Mouse (Mus musculus): Measurements from ENCODE around the gene Catsperz.
"Not testable (repeated sequence)": the region's sequence is repeated elsewhere in the genome, so short reads cannot be mapped to it uniquely, and the experiment has no call there.

The Catsperz gene

DNA sequence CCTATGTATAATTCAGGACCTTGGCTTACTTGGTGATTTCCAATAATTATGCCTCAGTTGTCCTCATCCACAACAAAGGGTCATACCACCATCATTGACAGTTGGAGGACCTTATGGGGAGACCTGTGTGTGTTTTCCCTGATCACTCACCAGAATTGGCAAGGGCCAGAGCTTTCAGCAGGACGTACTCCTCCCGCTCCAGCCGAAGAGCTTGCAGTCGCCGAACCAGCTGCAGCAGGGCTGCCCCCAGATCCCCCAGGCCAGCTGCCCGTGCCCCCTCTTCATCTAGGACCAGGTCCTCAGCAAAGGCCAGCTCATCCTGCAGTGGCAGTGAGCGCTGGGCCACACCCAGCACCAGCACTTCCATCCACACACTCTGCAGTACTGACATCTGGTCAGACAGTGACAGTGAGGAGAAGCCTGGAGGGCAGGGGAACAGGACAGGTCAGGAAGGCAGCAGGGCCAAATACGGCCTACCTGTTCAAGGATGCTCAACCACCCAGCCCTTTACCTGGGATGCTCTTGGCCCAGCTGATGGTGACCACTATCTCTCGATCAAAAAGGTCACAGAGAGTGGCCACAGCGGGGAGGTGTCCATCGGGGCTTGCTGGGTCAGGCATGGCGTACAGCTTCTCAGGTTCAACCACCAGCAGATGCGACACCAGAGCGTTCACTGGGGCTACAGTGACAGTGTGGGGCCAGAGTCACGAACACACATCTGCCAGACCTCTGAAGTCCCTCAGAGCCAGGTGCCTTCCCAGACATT is 12.8 kb downstream of the Catsperz start:
- in situ Hi-C loops (cut with MboI; ENCODE audit: low pct_unique_long_range_greater_than_20kb in 1 of 2, low sequenced_read_pairs in 2 of 2, unreplicated experiment in 1 of 2) = no loop called here

- in situ Hi-C loops (cut with MboI; ENCODE audit: low pct_unique_long_range_greater_than_20kb in 1 of 2, low sequenced_read_pairs in 2 of 2, unreplicated experiment in 1 of 2) = no loop called here
Observed at GRCm38 (mm10) chr19:6911101-6912074, 13.8 kb downstream of the Catsperz start.

- in situ Hi-C loops (cut with MboI; ENCODE audit: low pct_unique_long_range_greater_than_20kb in 1 of 2, low sequenced_read_pairs in 2 of 2, unreplicated experiment in 1 of 2) = not testable (repeated sequence)
Observed at GRCm38 (mm10) chr19:6910306-6910705, 14.9 kb downstream of the Catsperz start.

GRCm38 (mm10) chr19:6909507-6910289 is 15.5 kb downstream of the Catsperz start, which contains the start of the genes Trmt112 and Prdx5:
Trmt112 (plus strand) TSS chr19:6909698.
Prdx5 (minus strand) TSS chr19:6910106.
- in situ Hi-C loops (cut with MboI; ENCODE audit: low pct_unique_long_range_greater_than_20kb in 1 of 2, low sequenced_read_pairs in 2 of 2, unreplicated experiment in 1 of 2) = no loop called here

GRCm38 (mm10) chr19:6909021-6909420 is 16.2 kb downstream of the Catsperz start:
- in situ Hi-C loops (cut with MboI; ENCODE audit: low pct_unique_long_range_greater_than_20kb in 1 of 2, low sequenced_read_pairs in 2 of 2, unreplicated experiment in 1 of 2) = no loop called here

GRCm38 (mm10) chr19:6907811-6908540 is 17.2 kb downstream of the Catsperz start:
- in situ Hi-C loops (cut with MboI; ENCODE audit: low pct_unique_long_range_greater_than_20kb in 1 of 2, low sequenced_read_pairs in 2 of 2, unreplicated experiment in 1 of 2) = no loop called here

DNA sequence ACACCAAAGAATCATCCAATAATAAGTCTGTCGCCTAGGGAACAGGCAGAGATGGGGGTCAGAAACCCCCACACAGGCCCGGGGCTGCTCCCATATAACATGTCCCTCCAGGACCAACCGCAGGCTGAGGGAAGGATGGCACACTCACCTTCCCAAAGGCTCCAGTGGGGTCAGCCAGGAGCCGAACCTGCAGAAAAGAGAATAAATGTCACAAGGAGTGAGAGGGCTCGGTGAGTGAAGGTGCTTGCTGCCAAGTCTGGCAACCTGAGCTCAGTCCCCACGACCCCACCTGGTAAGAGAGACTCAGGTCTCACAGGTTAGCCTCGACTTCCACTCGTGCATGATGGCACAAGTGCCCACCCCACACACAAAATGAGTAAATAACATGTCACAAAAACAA is 18.1 kb downstream of the Catsperz start:
- in situ Hi-C loops (cut with MboI; ENCODE audit: low pct_unique_long_range_greater_than_20kb in 1 of 2, low sequenced_read_pairs in 2 of 2, unreplicated experiment in 1 of 2) = no loop called here

DNA sequence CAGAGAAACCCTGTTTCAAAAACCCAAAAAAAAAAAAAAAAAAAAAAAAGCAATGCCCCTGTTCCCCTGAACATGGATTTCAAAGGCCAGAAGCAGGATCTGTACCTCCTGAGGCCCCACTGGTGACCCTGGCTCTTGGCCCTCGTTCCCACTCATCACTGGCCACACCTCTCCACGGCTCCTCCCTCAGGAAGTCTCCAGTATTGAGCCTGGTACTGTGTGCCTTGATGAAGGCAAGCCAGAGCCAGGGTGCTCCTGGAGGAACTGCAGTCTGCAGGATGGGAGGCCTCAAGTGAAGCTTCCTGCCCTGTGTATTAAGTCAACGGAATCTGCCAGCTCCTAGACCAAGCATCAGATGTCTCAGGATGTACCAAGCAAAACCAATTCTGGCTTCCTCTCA is 19.0 kb downstream of the Catsperz start:
- in situ Hi-C loops (cut with MboI; ENCODE audit: low pct_unique_long_range_greater_than_20kb in 1 of 2, low sequenced_read_pairs in 2 of 2, unreplicated experiment in 1 of 2) = no loop called here

DNA sequence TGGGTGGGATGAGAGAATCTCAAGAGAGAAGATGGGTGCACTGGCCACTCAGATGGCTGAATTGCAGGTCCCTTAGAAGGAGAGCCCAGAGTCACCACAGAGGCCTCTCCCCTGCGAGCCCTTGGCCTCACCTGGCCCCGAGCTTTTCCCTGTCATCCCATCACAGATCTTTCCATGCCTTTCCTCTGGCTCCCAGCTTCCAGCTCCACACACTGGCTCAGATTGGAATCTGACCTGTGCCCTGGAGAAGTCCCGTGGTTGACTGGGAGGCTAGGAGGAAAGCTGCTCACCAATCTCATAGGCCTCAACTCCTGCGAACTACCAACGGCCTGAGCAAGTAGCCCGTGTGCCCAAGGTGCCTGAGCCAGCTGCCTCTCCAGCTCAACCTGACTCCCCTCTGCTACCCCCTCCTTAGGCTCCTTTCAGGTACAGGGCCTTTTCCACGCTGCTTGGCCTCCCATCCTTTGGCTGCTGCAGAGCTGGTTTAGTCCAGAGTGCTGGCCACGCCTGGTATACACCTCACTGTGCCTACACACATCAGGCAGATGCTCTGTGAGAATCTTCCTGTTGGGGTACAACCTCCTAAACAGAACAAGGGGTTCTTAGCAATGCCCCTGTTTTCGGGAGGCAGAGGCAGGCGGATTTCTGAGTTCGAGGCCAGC is 19.6 kb downstream of the Catsperz start:
- in situ Hi-C loops (cut with MboI; ENCODE audit: low pct_unique_long_range_greater_than_20kb in 1 of 2, low sequenced_read_pairs in 2 of 2, unreplicated experiment in 1 of 2) = no loop called here

GRCm38 (mm10) chr19:6904846-6905245 is 20.3 kb downstream of the Catsperz start:
- in situ Hi-C loops (cut with MboI; ENCODE audit: low pct_unique_long_range_greater_than_20kb in 1 of 2, low sequenced_read_pairs in 2 of 2, unreplicated experiment in 1 of 2) = no loop called here

DNA sequence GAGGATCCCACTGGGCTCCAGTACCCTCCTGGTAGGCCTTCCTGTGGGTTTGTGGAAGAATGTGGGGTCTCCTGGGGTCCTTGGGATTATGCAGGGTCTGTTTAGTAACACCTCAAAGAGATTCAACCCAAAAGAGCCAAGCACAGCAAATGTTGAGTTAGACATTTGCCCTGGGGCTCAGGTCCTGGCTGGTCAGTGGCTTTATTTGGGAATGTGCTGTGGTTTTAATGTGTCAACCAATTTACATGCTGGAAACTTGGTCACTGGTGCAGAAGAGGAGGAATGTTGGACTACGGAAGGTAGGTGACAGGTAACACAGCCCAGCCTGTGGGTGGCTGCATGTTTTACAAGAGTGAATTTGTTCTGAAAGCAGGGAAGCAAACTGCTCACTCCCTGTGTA is 22.1 kb downstream of the Catsperz start:
- in situ Hi-C loops (cut with MboI; ENCODE audit: low pct_unique_long_range_greater_than_20kb in 1 of 2, low sequenced_read_pairs in 2 of 2, unreplicated experiment in 1 of 2) = no loop called here

DNA sequence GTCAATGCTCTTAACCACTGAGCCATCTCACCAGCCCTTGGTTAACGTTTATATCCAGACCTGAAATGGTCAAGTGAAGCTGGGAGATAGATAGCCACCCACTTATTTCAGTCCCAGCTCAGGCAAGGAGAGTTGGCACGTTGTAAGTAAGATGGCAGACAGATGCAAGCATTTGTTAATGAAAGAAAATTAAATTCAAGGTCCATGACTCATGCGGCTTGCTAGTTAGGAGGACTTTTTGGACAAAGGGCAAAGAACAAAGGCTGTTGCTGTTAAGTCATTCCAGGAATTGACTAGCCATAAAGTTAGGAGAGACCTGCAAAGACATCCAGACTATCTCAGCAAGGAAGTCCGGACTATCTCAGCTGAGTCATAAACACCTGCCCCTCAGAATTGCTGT is 25.5 kb downstream of the Catsperz start:
- in situ Hi-C loops (cut with MboI; ENCODE audit: low pct_unique_long_range_greater_than_20kb in 1 of 2, low sequenced_read_pairs in 2 of 2, unreplicated experiment in 1 of 2) = no loop called here

DNA sequence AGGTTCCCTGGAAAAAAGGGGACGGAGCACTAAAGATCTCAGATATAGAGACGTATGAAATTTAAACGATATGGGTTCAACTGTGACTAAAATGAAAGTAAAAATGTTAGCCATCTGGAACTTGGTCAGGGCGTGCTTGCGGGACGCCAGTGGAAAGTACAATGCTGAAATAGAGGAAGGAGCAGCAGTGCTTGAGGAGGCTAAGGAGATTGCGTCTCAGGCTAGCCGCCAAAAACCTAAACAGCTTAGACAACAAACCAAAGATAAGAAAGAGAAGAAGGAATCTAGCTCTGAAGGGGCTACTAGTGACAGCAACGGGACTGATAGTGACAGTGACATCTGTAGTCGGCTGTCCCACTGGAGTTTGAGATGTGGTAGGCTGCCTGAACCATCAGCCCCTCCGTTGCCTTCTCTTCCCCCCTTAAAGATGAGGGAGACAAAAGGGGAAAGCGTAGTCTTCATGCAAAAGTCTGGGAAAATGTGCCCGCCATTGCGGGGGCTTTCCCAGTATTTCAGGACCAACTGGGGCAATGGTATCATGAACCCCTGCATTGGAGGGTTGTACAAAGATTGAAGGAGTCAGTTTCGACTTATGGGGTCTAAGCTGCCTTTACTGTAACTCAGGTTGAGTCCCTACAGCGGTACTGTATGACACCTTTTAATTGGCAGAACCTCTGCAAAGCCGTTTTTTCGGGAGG is 29.4 kb downstream of the Catsperz start:
- in situ Hi-C loops (cut with MboI; ENCODE audit: low pct_unique_long_range_greater_than_20kb in 1 of 2, low sequenced_read_pairs in 2 of 2, unreplicated experiment in 1 of 2) = not testable (repeated sequence)

DNA sequence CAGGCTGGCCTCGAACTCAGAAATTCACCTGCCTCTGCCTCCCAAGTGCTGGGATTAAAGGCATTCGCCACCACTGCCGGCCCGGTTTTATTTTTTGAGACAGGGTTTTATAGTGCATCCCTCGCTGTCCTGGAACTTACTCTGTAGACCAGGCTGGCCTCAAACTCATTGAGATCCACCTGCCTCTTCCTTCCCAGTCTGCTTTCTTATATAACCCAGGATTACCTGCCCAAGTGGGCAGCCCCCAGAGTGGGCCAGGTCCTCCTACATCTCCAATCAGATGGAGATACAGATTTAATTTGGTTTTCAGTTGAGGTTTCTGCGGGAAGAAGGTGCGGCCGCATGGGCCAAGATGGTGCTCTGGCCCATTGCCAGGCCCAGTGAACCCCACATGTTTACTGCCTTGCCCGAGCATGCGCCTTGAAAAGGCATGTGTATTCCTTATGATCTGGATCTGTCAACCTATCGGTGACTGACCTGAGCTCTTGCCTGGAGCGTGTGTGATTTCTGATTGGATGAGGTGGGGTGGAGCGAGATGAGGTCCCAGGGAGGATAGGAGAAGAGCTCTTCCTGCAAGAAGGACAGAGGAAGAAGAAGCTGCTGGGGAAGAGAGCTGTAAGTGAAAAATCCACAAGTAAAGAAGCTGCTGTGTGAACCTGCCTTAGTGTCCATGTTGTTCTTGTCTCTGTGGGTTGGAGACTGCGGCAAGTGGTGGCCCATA is 31.3 kb downstream of the Catsperz start:
- in situ Hi-C loops (cut with MboI; ENCODE audit: low pct_unique_long_range_greater_than_20kb in 1 of 2, low sequenced_read_pairs in 2 of 2, unreplicated experiment in 1 of 2) = no loop called here

DNA sequence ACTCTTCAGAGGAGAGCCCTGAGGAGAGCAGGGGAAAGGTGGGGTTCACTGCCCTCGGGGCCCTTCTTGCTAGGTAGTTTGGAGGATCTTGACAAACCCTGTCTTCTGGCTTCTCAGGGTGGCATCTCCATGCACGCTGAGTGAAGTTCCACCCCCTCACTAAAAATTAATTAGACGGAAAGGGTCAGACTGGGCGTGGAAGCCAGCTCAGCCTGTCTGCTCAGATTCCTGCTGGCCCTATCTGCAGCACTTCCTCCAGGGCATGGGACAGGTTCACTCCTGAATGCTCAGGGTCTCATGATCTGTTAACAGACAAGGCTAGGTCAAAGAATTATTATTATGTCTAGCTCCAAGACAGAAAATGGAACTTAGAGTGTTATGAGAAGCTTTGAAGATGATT is 32.7 kb downstream of the Catsperz start:
- in situ Hi-C loops (cut with MboI; ENCODE audit: low pct_unique_long_range_greater_than_20kb in 1 of 2, low sequenced_read_pairs in 2 of 2, unreplicated experiment in 1 of 2) = no loop called here

- in situ Hi-C loops (cut with MboI; ENCODE audit: low pct_unique_long_range_greater_than_20kb in 1 of 2, low sequenced_read_pairs in 2 of 2, unreplicated experiment in 1 of 2) = no loop called here
Observed at GRCm38 (mm10) chr19:6877965-6878364, 47.2 kb downstream of the Catsperz start.
